Mouse (Mus musculus): ENCODE results near the gene Fam161a.

DNA sequence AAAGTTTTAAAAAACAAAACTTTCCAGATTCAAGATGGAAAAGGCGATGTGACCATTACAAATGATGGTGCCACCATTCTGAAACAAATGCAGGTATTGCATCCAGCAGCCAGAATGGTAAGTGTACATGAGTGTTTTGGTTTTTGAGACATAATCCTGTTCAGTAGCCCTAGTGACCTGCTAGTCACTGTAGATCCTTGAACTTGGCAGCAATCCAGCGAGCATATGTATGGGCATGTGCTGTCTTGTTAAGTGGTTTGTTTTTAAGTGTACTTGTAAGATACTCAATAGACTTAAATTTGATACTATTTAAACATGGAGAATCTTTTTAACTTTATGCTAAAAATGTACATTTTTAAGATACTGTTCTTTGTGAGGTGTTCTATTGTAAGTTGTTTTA lies 13.1 kb upstream of the Fam161a start:
- TF ChIP-seq TAL1 (IDR thresholded peaks at IDR 0.05; ENCODE audit: low read length) (no peak), GATA1 (IDR thresholded peaks at IDR 0.05; ENCODE audit: low read length) (no peak)

All from erythroblast, embryonic 14.5 days (primary cell).